ENCODE assay signal across 10 mouse cellular contexts in the genomic region with DNA sequence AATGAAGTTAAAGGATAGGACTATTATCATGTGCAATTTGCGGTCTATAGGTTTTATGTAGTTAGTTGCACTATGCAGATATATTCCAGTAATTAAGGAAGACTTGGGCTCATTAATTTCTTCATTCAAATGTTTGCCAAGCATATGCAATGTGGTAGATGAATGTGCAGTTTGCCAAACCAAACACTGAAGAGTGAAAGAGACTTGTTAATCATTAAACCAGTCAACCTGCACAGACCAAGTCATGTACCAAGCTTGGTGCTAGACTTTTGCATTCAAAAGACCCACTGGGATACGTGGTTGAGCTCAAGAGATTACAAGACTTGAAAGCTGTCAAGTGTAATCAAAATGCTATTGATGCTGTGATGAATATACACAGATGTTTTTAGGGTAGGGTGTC. TPM values are rescaled to one million over a fixed set of nuclear protein-coding genes. Genes with fewer than 3 reads are reported as not detected.
DNase-seq lines count a peak whose midpoint lies in the region; ATAC-seq and TF ChIP-seq lines count a peak whose summit lies in the region.
"Had no signal": no experiment of that assay in that cellular context is flagged by ENCODE, and none has a peak within 500 bp of the region (broad histone marks: within the 10 kb centered on the region; RNA-seq: fewer than 3 reads in every experiment).

No protein-coding gene starts in this region.

- TF ChIP-seq CTCF in lung, embryonic 14.5 days (IDR thresholded peaks at IDR 0.05; ENCODE audit: low read depth): no peak

- H3K4me1 ChIP-seq in lung, embryonic 14.5 days (ENCODE audit: insufficient read depth): no peaks in the 10 kb centered on the region
- H3K4me1 ChIP-seq in liver, embryonic 16.5 days (ENCODE audit: control insufficient read depth, low read depth, low read length): no peaks in the 10 kb centered on the region; the same call in 1 of the 2 replicates
- H3K4me1 ChIP-seq: heart, embryonic 15.5 days had no signal

- no peak overlapping the region for H3K9ac ChIP-seq in lung, embryonic 14.5 days
- no peak overlapping the region for H3K9ac ChIP-seq in liver, embryonic 16.5 days (ENCODE audit: low read depth, low read length)

- no peak for ATAC-seq in lung, embryonic 14.5 days (ENCODE audit: insufficient read depth)
- ATAC-seq in liver, embryonic 16.5 days (ENCODE audit: low read depth): peak; percentile 50

- 63% methylated on average over 2 of the region's 2 CpGs for WGBS in lung, embryonic 14.5 days
- 52% methylated on average over 2 of the region's 2 CpGs for WGBS in liver, embryonic 16.5 days (ENCODE audit: insufficient replicate concordance)

- peak overlapping the region; percentile 49; the same call in 1 of the 2 replicates for H3K4me2 ChIP-seq in lung, embryonic 14.5 days
- no peak overlapping the region for H3K4me2 ChIP-seq in liver, embryonic 16.5 days (ENCODE audit: low read depth, low read length)

- no peaks in the 10 kb centered on the region for H3K36me3 ChIP-seq in lung, embryonic 14.5 days (ENCODE audit: insufficient read depth)
- no peaks in the 10 kb centered on the region for H3K36me3 ChIP-seq in liver, embryonic 16.5 days (ENCODE audit: control insufficient read depth, insufficient read depth)
- H3K36me3 ChIP-seq: heart, embryonic 15.5 days had no signal

- no peak overlapping the region for H3K4me3 ChIP-seq in lung, embryonic 14.5 days (ENCODE audit: low read depth, low read length)
- H3K4me3 ChIP-seq in liver, embryonic 16.5 days (ENCODE audit: low read depth, low read length): no peak overlapping the region

- no peaks in the 10 kb centered on the region for H3K27me3 ChIP-seq in lung, embryonic 14.5 days (ENCODE audit: insufficient read depth, low read length)
- H3K27me3 ChIP-seq in liver, embryonic 16.5 days (ENCODE audit: control insufficient read depth, insufficient read depth, low read depth, low read length): no peaks in the 10 kb centered on the region
- H3K27me3 ChIP-seq: heart, embryonic 15.5 days had no signal

- no peaks in the 10 kb centered on the region for H3K9me3 ChIP-seq in lung, embryonic 14.5 days (ENCODE audit: low read depth, low read length)
- H3K9me3 ChIP-seq in liver, embryonic 16.5 days (replicated peaks; ENCODE audit: control insufficient read depth, low read length): no peaks in the 10 kb centered on the region
- H3K9me3 ChIP-seq: heart, embryonic 15.5 days had no signal

- peak; percentile 80 for DNase-seq in heart, adult 11 months
- DNase-seq in heart, adult 18-20 months: no peak
- DNase-seq in lung, embryonic 14.5 days: peak; percentile 14
- no peak for DNase-seq in lung, postnatal 14 days
- peak; percentile 45 for DNase-seq in gonadal fat pad, adult 2 months (ENCODE audit: low read depth)
- no peak for DNase-seq in retina, embryonic 14.5 days (ENCODE audit: low spot score)
- no peak for DNase-seq in adipocyte (ENCODE audit: low spot score)

- H3K27ac ChIP-seq in lung, embryonic 14.5 days (ENCODE audit: low read depth): no peak overlapping the region
- H3K27ac ChIP-seq in liver, embryonic 16.5 days (ENCODE audit: low read length): no peak overlapping the region

RNA-seq across cellular contexts. Expression of a gene that starts 0.6 kb away (rescaled TPM):
- 10 to 100 TPM; 35.9 to 38.7 TPM for total RNA-seq in heart, adult 18-20 months (2021)
- 24.5 and 25.1 TPM in 2 replicates for polyA plus RNA-seq in lung, embryonic 14.5 days (2014; fragmentation: Nextera tagmentation; extraction: Ambion mirVana)
- 35.3 and 42.9 TPM in 2 replicates for polyA plus RNA-seq in gonadal fat pad, adult 2 months (2012; rRNA removed)
- 29.5 and 33.1 TPM in 2 replicates for polyA plus RNA-seq in liver, embryonic 16.5 days (2015; fragmentation: Nextera tagmentation; extraction: Ambion mirVana)

RNA-seq across cellular contexts. Expression of a gene that starts 26.2 kb away (rescaled TPM):
- total RNA-seq in heart, adult 18-20 months (2021): 10 to 100 TPM; 34.1 to 40.7 TPM
- polyA plus RNA-seq in lung, embryonic 14.5 days (2014; fragmentation: Nextera tagmentation; extraction: Ambion mirVana): 2.2 and 2.5 TPM in 2 replicates
- 8.5 and 9.3 TPM in 2 replicates for polyA plus RNA-seq in gonadal fat pad, adult 2 months (2012; rRNA removed)
- polyA plus RNA-seq in liver, embryonic 16.5 days (2015; fragmentation: Nextera tagmentation; extraction: Ambion mirVana): 0.69 and 0.83 TPM in 2 replicates

RNA-seq across cellular contexts. Expression of a gene that starts 56.8 kb away (rescaled TPM):
- total RNA-seq in heart, adult 18-20 months (2021): not detected
- 0.30 and 0.89 TPM in 2 replicates for polyA plus RNA-seq in lung, embryonic 14.5 days (2014; fragmentation: Nextera tagmentation; extraction: Ambion mirVana)
- polyA plus RNA-seq in gonadal fat pad, adult 2 months (2012; rRNA removed): 0.04 TPM in 1 of 2 replicates, not detected in the other
- polyA plus RNA-seq in liver, embryonic 16.5 days (2015; fragmentation: Nextera tagmentation; extraction: Ambion mirVana): 1.6 and 1.7 TPM in 2 replicates
- polyA plus RNA-seq: inflammation-experienced regulatory T-cells, adult 6 months had no signal

Comparison
In these comparisons a context has a peak if more than half of its experiments do, and no peak if none do; other contexts are left out.
1. DNase-seq: peak in heart, adult 11 months (single experiment), lung, embryonic 14.5 days (single experiment) and gonadal fat pad, adult 2 months (single experiment); none in heart, adult 18-20 months (0 of 2), lung, postnatal 14 days (single experiment), retina, embryonic 14.5 days (single experiment) and adipocyte (single experiment).